Mouse (Mus musculus): ENCODE results near the gene Spata2. TPM values are rescaled to one million over a fixed set of nuclear protein-coding genes. Genes with fewer than 3 reads are reported as not detected.

Gene Spata2
- total RNA-seq, 1 experiment from 2014 or later = 16.9 TPM

- ATAC-seq (replicated peaks in 1 of 2; ENCODE audit: insufficient read depth in 1 of 2, low FRiP score in 2 of 2, low TSS enrichment in 1 of 2, low read depth in 1 of 2, poor library complexity in 2 of 2, severe bottlenecking in 2 of 2) = no peak
These were observed 26.7 kb downstream of the Spata2 start for GRCm38 (mm10) chr2:167465951-167466350.

GRCm38 (mm10) chr2:167463802-167464201 is 28.9 kb downstream of the Spata2 start:
- no peak for ATAC-seq (replicated peaks in 1 of 2; ENCODE audit: insufficient read depth in 1 of 2, low FRiP score in 2 of 2, low TSS enrichment in 1 of 2, low read depth in 1 of 2, poor library complexity in 2 of 2, severe bottlenecking in 2 of 2)

GRCm38 (mm10) chr2:167462954-167463353 is 29.7 kb downstream of the Spata2 start:
- peak; percentile 58 to 74; a peak in 3 of 4 replicates for ATAC-seq (replicated peaks in 1 of 2; ENCODE audit: insufficient read depth in 1 of 2, low FRiP score in 2 of 2, low TSS enrichment in 1 of 2, low read depth in 1 of 2, poor library complexity in 2 of 2, severe bottlenecking in 2 of 2)

- no peak for ATAC-seq (replicated peaks in 1 of 2; ENCODE audit: insufficient read depth in 1 of 2, low FRiP score in 2 of 2, low TSS enrichment in 1 of 2, low read depth in 1 of 2, poor library complexity in 2 of 2, severe bottlenecking in 2 of 2)
These were observed 33.4 kb downstream of the Spata2 start for GRCm38 (mm10) chr2:167459071-167459865.

- no peak for ATAC-seq (replicated peaks in 1 of 2; ENCODE audit: insufficient read depth in 1 of 2, low FRiP score in 2 of 2, low TSS enrichment in 1 of 2, low read depth in 1 of 2, poor library complexity in 2 of 2, severe bottlenecking in 2 of 2)
These were observed 34.1 kb downstream of the Spata2 start for GRCm38 (mm10) chr2:167458548-167458947.

GRCm38 (mm10) chr2:167457213-167457612 is 35.5 kb downstream of the Spata2 start:
- peak; percentile 75 to 78 for ATAC-seq (replicated peaks in 1 of 2; ENCODE audit: insufficient read depth in 1 of 2, low FRiP score in 2 of 2, low TSS enrichment in 1 of 2, low read depth in 1 of 2, poor library complexity in 2 of 2, severe bottlenecking in 2 of 2)

GRCm38 (mm10) chr2:167456361-167457020 is 36.2 kb downstream of the Spata2 start:
- no peak; a peak in 1 of 4 replicates for ATAC-seq (replicated peaks in 1 of 2; ENCODE audit: insufficient read depth in 1 of 2, low FRiP score in 2 of 2, low TSS enrichment in 1 of 2, low read depth in 1 of 2, poor library complexity in 2 of 2, severe bottlenecking in 2 of 2)

- no peak for ATAC-seq (replicated peaks in 1 of 2; ENCODE audit: insufficient read depth in 1 of 2, low FRiP score in 2 of 2, low TSS enrichment in 1 of 2, low read depth in 1 of 2, poor library complexity in 2 of 2, severe bottlenecking in 2 of 2)
These were observed 38.9 kb downstream of the Spata2 start for GRCm38 (mm10) chr2:167453814-167454213.

- ATAC-seq (replicated peaks in 1 of 2; ENCODE audit: insufficient read depth in 1 of 2, low FRiP score in 2 of 2, low TSS enrichment in 1 of 2, low read depth in 1 of 2, poor library complexity in 2 of 2, severe bottlenecking in 2 of 2) = no peak
These were observed 42.0 kb downstream of the Spata2 start for GRCm38 (mm10) chr2:167450647-167451046.

GRCm38 (mm10) chr2:167449331-167450275 is 43.1 kb downstream of the Spata2 start:
- ATAC-seq (replicated peaks in 1 of 2; ENCODE audit: insufficient read depth in 1 of 2, low FRiP score in 2 of 2, low TSS enrichment in 1 of 2, low read depth in 1 of 2, poor library complexity in 2 of 2, severe bottlenecking in 2 of 2) = no peak

GRCm38 (mm10) chr2:167447629-167448028 is 45.1 kb downstream of the Spata2 start:
- peak in 1 of 2 experiments; percentile 12; a peak in 1 of 4 replicates for ATAC-seq (replicated peaks in 1 of 2; ENCODE audit: insufficient read depth in 1 of 2, low FRiP score in 2 of 2, low TSS enrichment in 1 of 2, low read depth in 1 of 2, poor library complexity in 2 of 2, severe bottlenecking in 2 of 2)

- no peak for ATAC-seq (replicated peaks in 1 of 2; ENCODE audit: insufficient read depth in 1 of 2, low FRiP score in 2 of 2, low TSS enrichment in 1 of 2, low read depth in 1 of 2, poor library complexity in 2 of 2, severe bottlenecking in 2 of 2)
These were observed 45.5 kb downstream of the Spata2 start for GRCm38 (mm10) chr2:167447207-167447606.

GRCm38 (mm10) chr2:167445911-167446780 is 46.5 kb downstream of the Spata2 start:
- ATAC-seq (replicated peaks in 1 of 2; ENCODE audit: insufficient read depth in 1 of 2, low FRiP score in 2 of 2, low TSS enrichment in 1 of 2, low read depth in 1 of 2, poor library complexity in 2 of 2, severe bottlenecking in 2 of 2) = no peak

GRCm38 (mm10) chr2:167443411-167444193 is 49.1 kb downstream of the Spata2 start:
- ATAC-seq (replicated peaks in 1 of 2; ENCODE audit: insufficient read depth in 1 of 2, low FRiP score in 2 of 2, low TSS enrichment in 1 of 2, low read depth in 1 of 2, poor library complexity in 2 of 2, severe bottlenecking in 2 of 2) = no peak

- no peak for ATAC-seq (replicated peaks in 1 of 2; ENCODE audit: insufficient read depth in 1 of 2, low FRiP score in 2 of 2, low TSS enrichment in 1 of 2, low read depth in 1 of 2, poor library complexity in 2 of 2, severe bottlenecking in 2 of 2)
These were observed 53.3 kb downstream of the Spata2 start for GRCm38 (mm10) chr2:167439422-167439821.

GRCm38 (mm10) chr2:167436371-167436770 is 56.3 kb downstream of the Spata2 start:
- ATAC-seq (replicated peaks in 1 of 2; ENCODE audit: insufficient read depth in 1 of 2, low FRiP score in 2 of 2, low TSS enrichment in 1 of 2, low read depth in 1 of 2, poor library complexity in 2 of 2, severe bottlenecking in 2 of 2) = no peak
